Mouse (Mus musculus) brain, adult 2 months (tissue): ENCODE results near the gene Sit1.

Experiments used
- DNase-seq: peaks from one replicate; pipeline ENCODE4 v3.0.0; 2011; ENCODE audit warnings: low read depth, low spot score

Gene Sit1

DNA sequence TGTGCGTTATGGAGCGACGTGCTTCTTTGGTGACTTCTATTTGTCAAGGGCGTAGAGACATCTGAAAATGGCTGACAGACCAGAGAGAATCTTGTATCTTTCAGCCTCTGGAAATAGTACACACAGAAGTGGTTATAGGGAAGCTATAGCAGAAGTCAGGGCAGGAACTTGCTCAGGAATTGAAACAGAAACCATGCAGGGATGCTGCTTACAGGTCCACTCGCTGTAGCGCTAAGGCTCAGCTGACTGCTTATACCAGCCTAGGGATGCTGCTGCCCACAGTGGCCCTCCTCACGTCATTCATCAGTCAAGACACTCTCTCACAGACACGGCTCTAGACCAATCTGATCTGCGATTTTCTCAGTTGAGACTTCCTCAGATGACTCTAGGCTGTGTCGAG is 13.2 kb downstream of the Sit1 start:
- DNase-seq = no peak

DNA sequence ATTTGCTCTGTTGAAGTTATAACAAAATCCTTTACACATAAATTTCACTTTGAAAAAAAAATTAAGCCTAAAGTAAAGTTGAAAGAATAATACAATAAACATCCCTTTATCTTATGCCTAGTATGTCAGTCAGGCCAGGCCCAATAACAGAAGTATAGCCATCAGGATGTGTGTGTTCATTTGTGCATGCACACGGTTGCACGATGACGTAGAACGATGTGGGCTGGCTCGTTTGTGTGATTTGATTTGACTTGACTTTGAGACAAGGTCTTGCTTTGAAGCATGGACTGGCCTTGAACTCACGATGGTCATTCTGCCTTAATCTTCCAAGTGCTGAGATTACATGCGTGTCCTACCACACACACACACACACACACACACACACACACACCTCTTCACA is 16.7 kb downstream of the Sit1 start:
- no peak for DNase-seq

DNA sequence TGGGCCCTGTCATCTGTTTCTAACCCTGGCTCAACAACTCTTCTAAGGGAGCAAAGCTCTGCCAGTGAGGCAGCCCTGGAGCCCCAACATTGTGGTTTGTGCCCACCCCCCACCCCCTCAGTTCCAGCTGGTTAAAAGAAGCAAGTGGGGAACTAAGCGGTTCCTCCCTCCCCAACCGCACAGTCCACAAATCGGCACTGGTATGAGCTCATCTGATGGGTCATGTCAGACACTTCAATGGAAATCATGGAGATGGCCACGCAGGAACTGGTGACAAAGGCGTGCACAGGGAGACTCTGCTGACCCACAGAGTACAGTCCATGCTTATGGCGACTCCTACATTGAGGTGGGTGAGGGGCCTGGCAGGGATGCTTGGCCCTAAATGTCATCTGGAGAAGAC is 17.6 kb downstream of the Sit1 start:
- DNase-seq = no peak

DNA sequence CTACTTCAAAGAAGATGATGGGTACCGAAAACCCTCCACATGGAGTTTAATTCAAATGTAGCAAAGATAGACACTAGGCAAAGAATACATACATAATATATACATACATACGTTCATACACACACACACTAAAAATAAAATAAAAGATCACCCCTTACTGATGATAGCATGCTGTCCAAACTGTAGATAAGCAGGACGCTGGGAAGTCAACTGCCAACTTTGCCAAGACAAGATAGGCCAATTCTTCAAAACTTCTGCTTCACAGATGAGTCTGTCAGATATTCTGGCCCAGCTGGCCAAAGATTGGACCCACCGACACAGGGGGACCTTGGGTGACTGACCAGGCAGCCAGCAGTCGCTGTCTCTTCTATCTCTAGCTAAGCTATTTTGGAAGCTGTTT is 20.4 kb downstream of the Sit1 start:
- no peak for DNase-seq

DNA sequence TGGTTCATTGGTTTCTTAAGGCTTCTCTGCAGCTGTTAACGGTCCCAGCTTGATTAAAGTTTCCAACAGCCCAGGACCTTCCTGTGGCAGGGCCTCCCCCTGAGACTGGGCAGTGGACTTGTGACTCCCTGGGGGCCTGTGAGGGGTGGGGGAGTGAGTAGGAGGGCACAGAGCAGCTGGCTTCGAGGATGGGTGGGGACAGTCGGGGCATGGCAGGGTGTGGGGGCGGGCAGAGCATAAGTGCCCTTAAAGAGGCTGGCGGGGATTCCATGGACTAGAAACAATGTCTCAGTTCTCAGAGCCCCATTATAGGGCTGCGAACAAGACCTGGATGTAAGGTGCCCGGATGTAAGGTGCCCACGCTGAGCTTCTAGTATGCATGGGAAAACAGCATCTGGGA is 26.4 kb downstream of the Sit1 start:
- no peak for DNase-seq

DNA sequence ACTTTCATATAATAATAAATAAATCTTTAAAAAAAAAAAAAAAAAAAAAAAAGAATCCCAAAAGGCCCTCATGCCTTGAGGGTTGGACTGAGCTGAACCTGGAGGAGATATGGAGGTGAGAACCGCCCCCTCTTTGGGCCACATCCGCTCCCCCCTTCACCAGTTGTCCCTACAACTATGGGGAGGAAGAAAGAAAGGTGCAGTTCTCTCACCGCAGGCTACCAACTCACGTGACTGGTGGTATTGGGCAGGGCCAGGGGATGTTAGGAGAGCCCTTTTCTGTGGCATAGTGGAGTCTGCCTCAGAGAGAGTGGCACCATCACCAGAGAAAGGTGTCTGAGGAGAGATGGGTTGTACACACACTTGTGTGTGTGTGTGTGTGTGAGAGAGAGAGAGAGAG is 27.1 kb downstream of the Sit1 start:
- no peak for DNase-seq

DNA sequence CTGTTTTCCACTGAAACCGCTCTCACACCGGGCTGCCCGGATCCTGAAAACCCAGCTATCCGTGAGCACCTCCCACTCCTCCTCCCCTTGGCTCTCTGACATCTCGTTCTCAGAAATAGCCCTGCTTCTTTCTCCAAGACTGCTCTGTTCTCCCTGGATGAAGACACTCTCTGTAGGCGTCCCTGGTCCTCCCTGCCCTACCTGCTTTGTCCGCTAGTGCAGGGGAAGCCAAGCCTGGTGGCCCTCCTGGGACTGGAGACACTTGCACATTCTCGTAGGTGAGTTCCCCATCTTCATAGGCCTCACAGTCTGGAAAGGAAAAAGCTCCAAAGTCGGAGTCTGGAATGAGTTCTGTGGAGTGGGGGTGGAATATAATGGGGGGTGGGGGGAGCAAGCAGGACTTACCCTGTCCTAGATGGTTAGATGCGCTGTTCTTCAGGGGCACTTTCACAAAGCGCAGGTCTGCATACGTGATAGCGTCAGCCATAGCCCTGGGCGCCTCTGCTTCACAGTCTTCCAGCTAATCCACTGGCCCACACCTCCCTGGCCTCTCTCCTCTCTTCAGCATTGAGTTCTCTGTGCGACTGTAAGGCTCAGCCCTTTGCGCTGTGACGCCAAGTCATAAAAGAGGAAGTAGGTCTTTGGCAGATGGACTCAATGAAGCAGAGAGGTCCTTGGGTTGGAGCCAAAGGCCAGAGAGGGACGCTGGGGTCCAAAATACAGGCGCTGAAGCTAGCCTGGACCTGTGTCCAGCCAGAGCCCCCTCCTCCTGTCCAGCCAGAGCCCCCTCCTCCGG is 29.3 kb downstream of the Sit1 start, which contains the start of gene Cd72:
TSS of gene Cd72 (minus strand) at position 588 of the 796 bp plus-strand sequence.
- DNase-seq = peak; percentile 40

DNA sequence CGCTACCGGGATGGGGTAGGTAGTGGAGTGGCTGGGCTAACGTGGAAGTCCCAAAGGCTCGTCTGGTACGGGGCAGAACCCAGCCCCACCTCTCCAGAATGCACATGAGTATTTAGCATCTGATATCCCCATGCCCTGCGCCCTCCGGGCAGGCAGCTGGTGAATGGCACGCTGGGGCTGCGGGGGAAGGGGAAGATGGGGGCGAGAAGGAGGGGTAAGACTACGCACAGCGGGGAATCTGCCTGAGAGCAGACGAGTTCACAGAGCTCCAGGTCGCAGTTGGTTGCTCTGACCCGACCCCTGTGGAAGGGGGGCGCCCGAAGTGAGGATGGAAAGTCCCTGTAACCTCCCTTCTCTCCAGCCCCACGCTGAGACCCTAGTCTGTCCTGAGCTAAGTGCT is 30.1 kb downstream of the Sit1 start:
- no peak for DNase-seq

DNA sequence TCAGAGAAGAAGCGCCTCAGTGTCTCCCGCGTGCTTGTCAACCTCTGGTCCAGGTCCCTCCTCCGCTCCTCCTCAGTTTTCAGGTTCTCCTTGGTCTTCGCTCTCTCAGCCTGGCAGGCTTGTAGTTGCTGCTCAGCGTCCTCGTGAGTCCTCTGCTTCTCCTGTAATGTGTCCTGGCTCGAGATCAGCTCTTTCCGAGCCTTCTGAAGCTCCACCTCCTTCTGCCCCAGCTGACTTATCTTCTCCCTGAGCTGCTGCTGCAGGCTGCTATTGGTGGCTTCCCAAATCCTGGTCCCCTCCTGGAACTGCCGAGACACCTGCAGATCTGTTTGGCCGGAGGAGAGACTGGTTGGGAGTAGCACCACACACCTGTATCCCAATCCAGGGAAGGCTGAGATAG is 31.2 kb downstream of the Sit1 start:
- no peak for DNase-seq

DNA sequence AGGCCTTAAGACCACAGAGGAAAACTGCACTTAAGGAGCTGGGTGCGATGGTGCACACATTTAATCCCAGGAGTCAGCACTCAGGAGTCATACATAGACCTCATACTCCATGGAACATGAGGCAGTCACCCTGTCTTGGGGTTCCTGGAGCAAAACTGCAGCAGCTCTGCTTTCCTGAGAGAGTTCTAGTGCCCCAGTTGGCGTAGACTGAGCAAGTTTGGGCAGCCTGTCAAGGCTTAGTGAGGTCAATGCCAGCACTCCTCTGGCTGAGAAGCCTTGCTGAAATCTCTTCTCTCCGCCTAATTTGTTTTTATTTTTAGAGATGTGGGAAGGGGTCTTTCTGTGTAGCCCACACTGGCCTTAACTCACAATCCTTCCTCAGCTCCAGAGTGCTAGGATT is 35.0 kb downstream of the Sit1 start:
- DNase-seq = no peak

DNA sequence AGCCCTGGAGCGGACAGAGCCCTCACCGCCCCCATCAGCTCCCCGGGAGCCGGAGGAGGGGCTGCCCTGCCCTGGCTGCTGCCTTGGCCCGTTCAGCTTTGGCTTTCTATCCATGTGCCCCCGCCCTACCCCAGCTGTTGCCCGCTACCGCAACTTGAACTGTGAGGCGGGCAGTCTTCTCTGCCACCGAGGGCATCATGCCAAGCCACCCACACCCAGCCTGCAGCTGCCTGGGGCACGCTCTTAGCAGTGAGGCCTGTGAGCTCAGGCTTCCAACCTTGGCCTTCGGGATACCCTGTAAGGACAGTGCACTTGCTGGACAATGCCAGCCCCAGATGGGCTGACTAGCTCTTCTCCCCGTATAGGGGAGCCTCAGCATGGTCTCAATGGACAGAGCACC is 36.3 kb downstream of the Sit1 start:
- DNase-seq = peak; percentile 62

DNA sequence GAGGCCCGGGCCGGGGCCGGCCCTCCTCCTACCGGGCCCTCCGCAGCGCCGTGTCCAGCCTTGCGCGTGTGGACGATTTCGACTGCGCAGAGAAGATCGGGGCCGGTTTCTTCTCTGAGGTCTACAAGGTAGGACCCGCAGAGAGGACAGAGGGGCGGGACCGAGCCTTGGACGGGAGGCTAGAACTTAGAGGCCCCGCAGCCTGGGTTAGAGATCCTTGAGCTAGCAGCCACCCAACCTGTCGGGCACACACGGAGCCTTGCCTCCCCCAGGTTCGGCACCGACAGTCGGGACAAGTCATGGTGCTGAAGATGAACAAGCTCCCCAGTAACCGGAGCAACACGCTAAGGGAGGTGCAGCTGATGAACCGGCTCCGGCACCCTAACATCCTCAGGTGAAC is 40.0 kb downstream of the Sit1 start:
- no peak for DNase-seq

DNA sequence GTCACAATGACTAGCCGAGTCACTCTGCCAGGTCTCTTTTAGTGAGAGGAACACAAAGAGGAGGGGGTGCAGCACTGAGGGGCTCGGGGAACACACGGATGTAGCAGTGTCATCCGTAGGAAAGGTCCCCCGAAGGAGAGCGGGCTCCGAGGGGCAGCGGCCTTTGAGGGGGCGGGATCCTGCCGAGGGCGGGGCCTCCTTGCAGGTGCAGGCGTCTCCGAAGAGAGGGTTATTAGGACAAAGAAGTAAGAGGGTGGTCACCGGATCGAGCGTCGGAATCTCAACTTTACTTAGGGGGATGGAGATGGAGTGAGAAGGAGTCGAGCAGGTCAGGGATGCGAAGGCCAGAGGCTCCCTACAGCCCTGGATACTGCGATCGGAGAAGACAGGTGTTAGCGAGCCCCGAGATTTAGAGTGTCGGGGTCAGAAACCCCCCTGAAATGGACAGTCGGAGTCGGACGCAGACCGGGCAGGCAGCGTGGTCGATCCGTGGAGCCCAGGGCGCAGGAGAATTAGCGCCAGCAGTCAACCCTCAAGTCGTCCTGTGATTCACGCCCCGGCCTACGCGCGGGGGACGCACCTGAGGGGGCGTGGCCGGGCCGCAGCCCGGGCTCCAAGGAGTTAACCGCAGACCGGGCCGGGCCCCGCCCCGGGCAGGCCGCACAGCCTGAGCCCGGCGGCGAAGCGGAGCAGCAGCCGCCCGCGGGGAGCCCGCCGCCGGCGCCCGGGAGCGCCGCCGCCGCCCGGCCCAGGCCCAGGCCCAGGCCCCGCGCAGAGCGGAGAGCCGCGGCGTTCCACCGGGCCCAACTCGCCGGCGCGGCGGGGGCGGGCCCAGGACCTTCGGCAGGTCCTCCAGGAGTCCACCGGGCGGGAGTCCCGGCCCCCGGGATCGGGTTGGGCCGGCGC is 40.8 kb downstream of the Sit1 start:
- DNase-seq = peak; percentile 88

DNA sequence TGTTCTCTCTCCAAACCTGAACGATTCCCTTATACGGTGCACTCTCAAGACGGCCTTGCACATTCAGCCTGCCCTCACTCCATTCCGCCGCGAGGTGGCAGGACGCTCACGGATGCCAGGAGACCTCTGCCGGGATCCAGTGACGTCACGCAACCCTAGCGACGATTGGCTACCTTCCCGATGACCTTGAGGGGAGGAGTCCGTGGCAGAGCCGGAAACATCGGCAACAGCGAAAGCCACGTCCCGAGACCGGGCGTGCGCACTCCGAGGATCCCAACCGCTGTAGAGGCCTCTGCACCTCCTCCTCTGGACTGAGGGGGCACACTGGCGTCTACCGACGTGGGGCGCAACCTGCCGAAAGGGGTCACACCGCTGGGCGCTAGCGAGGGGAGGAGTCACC is 41.5 kb downstream of the Sit1 start:
- DNase-seq = peak; percentile 100

DNA sequence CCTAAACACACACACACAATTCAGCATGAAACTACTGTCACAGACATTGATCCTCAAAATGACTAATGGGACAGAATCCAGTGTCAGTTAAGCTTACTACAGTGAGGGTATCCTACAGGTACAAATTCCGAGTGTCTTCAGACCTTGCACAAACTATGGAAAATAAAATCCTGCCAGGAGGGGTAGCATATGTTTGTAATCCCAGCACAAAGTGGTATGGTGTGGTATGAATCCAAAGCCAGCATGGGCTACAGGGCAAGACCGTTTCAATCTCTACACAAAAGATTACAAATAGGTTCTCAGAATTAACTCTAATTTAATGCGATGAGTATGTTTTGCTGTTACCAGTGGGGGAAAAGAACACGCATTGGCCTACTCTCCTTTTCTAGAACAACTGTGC is 41.9 kb downstream of the Sit1 start, which contains the start of gene Tesk1:
TSS of gene Tesk1 (plus strand) at position 301 of the 400 bp plus-strand sequence.
- no peak for DNase-seq

DNA sequence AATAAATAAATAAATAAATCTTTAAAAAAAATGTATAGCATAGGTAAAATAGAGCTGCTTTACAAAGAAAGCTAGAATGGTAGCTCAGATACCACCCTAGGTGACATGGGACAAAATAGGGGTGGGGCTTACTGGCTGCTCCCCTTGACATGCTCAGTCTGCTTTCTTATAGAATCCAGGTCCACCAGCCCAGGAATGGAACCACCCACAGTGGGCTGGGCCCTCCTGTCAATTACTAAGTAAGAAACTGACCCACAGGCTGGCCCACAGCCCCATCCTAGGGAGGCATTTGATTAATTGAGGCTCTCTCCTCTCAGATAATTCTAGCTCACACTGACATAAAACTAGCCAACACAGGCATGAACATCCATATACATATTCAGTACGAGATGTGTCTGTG is 50.7 kb downstream of the Sit1 start:
- no peak for DNase-seq
